21 mouse cellular contexts compared by ENCODE assay signal in the genomic region with DNA sequence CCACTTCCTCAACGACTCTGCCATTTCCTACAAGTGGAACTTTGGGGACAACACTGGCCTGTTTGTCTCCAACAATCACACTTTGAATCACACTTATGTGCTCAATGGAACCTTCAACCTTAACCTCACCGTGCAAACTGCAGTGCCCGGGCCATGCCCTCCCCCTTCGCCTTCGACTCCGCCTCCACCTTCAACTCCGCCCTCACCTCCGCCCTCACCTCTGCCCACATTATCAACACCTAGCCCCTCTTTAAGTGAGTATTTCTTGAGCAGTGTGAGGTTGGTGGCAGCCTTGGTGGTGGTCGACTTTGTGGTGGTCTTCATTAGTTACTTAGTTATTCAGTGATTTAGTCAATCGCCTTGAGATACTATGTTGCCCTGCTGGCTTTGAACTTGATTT. TPM values are rescaled to one million over a fixed set of nuclear protein-coding genes. Genes with fewer than 3 reads are reported as not detected.
DNase-seq lines count a peak whose midpoint lies in the region; TF ChIP-seq lines count a peak whose summit lies in the region.
"Had no signal": no experiment of that assay in that cellular context is flagged by ENCODE, and none has a peak within 500 bp of the region (broad histone marks: within the 10 kb centered on the region; RNA-seq: fewer than 3 reads in every experiment).

No protein-coding gene starts in this region.

- peaks cover 3% of the 10 kb centered on the region; the same call in 1 of the 2 replicates for H3K4me1 ChIP-seq in small intestine, adult 2 months (ENCODE audit: control insufficient read depth, insufficient read depth, insufficient read length, low read length)
- H3K4me1 ChIP-seq: embryonic facial prominence, embryonic 10.5 days; embryonic facial prominence, embryonic 12.5 days; forebrain, embryonic 13.5 days; forebrain, embryonic 15.5 days had no signal

- peak; percentile 80 for DNase-seq in heart, adult 11 months
- no peak for DNase-seq in heart, postnatal 14 days
- peak; percentile 13 for DNase-seq in testis, postnatal 14 days (ENCODE audit: low spot score)
- DNase-seq in testis, postnatal 10 days (ENCODE audit: low spot score) = no peak
- DNase-seq in right cerebral cortex, adult 2 months (ENCODE audit: low spot score in 2 of 2) = no peak
- DNase-seq: adrenal gland, adult 2 months; adrenal gland, postnatal 10 days; adrenal gland, postnatal 25 days; B cell, adult 2 months; cerebellum, adult 11-12 months; cerebellum, adult 2 months; cerebellum, adult 9-10 months; cerebellum, postnatal 10 days; cerebellum, postnatal 25 days; forebrain, postnatal 0 days had no signal

- H3K27ac ChIP-seq in small intestine, adult 2 months (ENCODE audit: insufficient read depth, low read depth, low read length) = peak overlapping the region; percentile 44; the same call in 1 of the 2 replicates
- H3K27ac ChIP-seq: embryonic facial prominence, embryonic 10.5 days; embryonic facial prominence, embryonic 12.5 days; forebrain, embryonic 13.5 days; forebrain, embryonic 15.5 days had no signal

- intact Hi-C loops in heart, postnatal 14 days (cut with DNase I) = no loop called here

- no peak overlapping the region for H3K4me3 ChIP-seq in small intestine, adult 2 months (ENCODE audit: low read depth, low read length)
- H3K4me3 ChIP-seq: embryonic facial prominence, embryonic 10.5 days; embryonic facial prominence, embryonic 12.5 days; forebrain, embryonic 13.5 days; forebrain, embryonic 15.5 days had no signal

- no peaks in the 10 kb centered on the region for H3K36me3 ChIP-seq in small intestine, adult 2 months (ENCODE audit: control insufficient read depth, insufficient read depth, low read length)
- H3K36me3 ChIP-seq: embryonic facial prominence, embryonic 10.5 days; embryonic facial prominence, embryonic 12.5 days; forebrain, embryonic 15.5 days had no signal

- TF ChIP-seq POLR2A in small intestine, adult 2 months (IDR thresholded peaks at IDR 0.05; ENCODE audit: low read depth, low read length) = no peak

- no peaks in the 10 kb centered on the region for H3K27me3 ChIP-seq in small intestine, adult 2 months (ENCODE audit: control insufficient read depth, insufficient read depth, low read length)
- H3K27me3 ChIP-seq: forebrain, embryonic 13.5 days; forebrain, embryonic 15.5 days had no signal

- 55% methylated on average over 10 of the region's 10 CpGs for WGBS in small intestine, adult 2 months

- TF ChIP-seq CTCF in small intestine, adult 2 months (IDR thresholded peaks at IDR 0.05; ENCODE audit: extremely low read depth, insufficient read length, insufficient replicate concordance, low read depth, low read length) = no peak

RNA-seq across cellular contexts. Expression of a gene that starts 11.5 kb away (rescaled TPM):
- 1 to 10 TPM in 1 of 2 experiments, under 1 TPM in 1; 0.59 to 1.1 TPM for total RNA-seq in heart, postnatal 14 days (2021)
- polyA plus RNA-seq in small intestine, adult 2 months (2012; rRNA removed) = 2.0 and 3.1 TPM in 2 replicates
- total RNA-seq: MEL had no signal

RNA-seq across cellular contexts. Expression of a gene that starts 25.7 kb away (rescaled TPM):
- 10 to 100 TPM; 36.7 to 40.0 TPM for total RNA-seq in heart, postnatal 14 days (2021)
- 19.2 and 31.2 TPM in 2 replicates for polyA plus RNA-seq in small intestine, adult 2 months (2012; rRNA removed)

Comparison
In these comparisons a context has a peak if more than half of its experiments do, and no peak if none do; other contexts are left out.
1. DNase-seq: peak in heart, adult 11 months (single experiment) and testis, postnatal 14 days (single experiment); none in heart, postnatal 14 days (0 of 2), testis, postnatal 10 days (single experiment) and right cerebral cortex, adult 2 months (0 of 2).